Mouse (Mus musculus) CH12.LX (cell line): ENCODE data around the gene Aifm3.

Experiments used
- CHD2 ChIP-seq: IDR thresholded peaks from 2 replicates; pipeline ENCODE4 v1.6.1; 2011; ENCODE audit warnings: low read length, improper control_type of control experiment
- CTCF ChIP-seq, 2 experiments: IDR thresholded peaks in 1 of 2; conservative IDR thresholded peaks in 1 of 2; 2 replicates each; pipeline ENCODE4 v1.5.1; 2011 to 2012; ENCODE audit warnings: low read depth in 2 of 2, low read length in 2 of 2, improper control_type of control experiment in 1 of 2, inconsistent platforms in 1 of 2, mild to moderate bottlenecking in 1 of 2, moderate library complexity in 1 of 2
- EP300 ChIP-seq: IDR thresholded peaks from 2 replicates; pipeline ENCODE4 v1.6.1; 2011; ENCODE audit warnings: low read length, improper control_type of control experiment
- ETS1 ChIP-seq: conservative IDR thresholded peaks from 2 replicates; pipeline ENCODE4 v1.6.1; 2012; ENCODE audit warnings: low read depth, mild to moderate bottlenecking, inconsistent platforms, low read length, improper control_type of control experiment, moderate library complexity
- GABPA ChIP-seq: IDR thresholded peaks from 2 replicates; pipeline ENCODE4 v1.6.1; 2012; ENCODE audit warnings: low read depth, low read length, improper control_type of control experiment, inconsistent platforms; ENCODE audit not compliant: insufficient replicate concordance
- HCFC1 ChIP-seq: IDR thresholded peaks from 2 replicates; pipeline ENCODE4 v1.6.1; 2012; ENCODE audit warnings: low read depth, mild to moderate bottlenecking, inconsistent platforms, low read length, improper control_type of control experiment
- IRF4 ChIP-seq: IDR thresholded peaks from 2 replicates; pipeline ENCODE4 v1.6.1; 2014; ENCODE audit warnings: low read depth, mild to moderate bottlenecking, inconsistent platforms, low read length, improper control_type of control experiment
- MXI1 ChIP-seq: IDR thresholded peaks from 2 replicates; pipeline ENCODE4 v1.6.1; 2011; ENCODE audit warnings: mild to moderate bottlenecking, low read depth, low read length, improper control_type of control experiment
- MYC ChIP-seq: IDR thresholded peaks from 2 replicates; pipeline ENCODE4 v1.6.1; 2011; ENCODE audit warnings: low read depth, mild to moderate bottlenecking, improper control_type of control experiment, low read length
- NRF1 ChIP-seq: IDR thresholded peaks from 2 replicates; pipeline ENCODE4 v1.6.1; 2014; ENCODE audit warnings: low read depth, mild to moderate bottlenecking, inconsistent platforms, low read length, improper control_type of control experiment, moderate library complexity
- POLR2A ChIP-seq: IDR thresholded peaks from 2 replicates; pipeline ENCODE4 v1.6.1; 2011; ENCODE audit warnings: low read depth, mild to moderate bottlenecking, improper control_type of control experiment, low read length
- POLR2AphosphoS2 ChIP-seq: IDR thresholded peaks from 2 replicates; pipeline ENCODE4 v1.6.1; 2011; ENCODE audit warnings: low read depth, low read length, improper control_type of control experiment
- RAD21 ChIP-seq: IDR thresholded peaks from 2 replicates; pipeline ENCODE4 v1.6.1; 2011; ENCODE audit warnings: low read depth, mild to moderate bottlenecking, low read length, improper control_type of control experiment, moderate library complexity

- no peak for TF ChIP-seq IRF4
- TF ChIP-seq EP300, result no peak
- no peak for TF ChIP-seq CTCF (conservative IDR thresholded peaks at IDR 0.05 in 1 of 2, IDR thresholded peaks at IDR 0.05 in 1 of 2; ENCODE audit: low read depth in 2 of 2, low read length in 2 of 2)
- no peak for TF ChIP-seq CHD2
- no peak for TF ChIP-seq POLR2A
- no peak for TF ChIP-seq NRF1
- no peak for TF ChIP-seq GABPA
- no peak for TF ChIP-seq RAD21
- no peak for TF ChIP-seq POLR2AphosphoS2
- no peak for TF ChIP-seq MXI1
- no peak for TF ChIP-seq HCFC1
- no peak for TF ChIP-seq MYC
- no peak for TF ChIP-seq ETS1
Observed at GRCm38 (mm10) chr16:17461596-17461995, 27.8 kb upstream of the Aifm3 start.
